Mouse (Mus musculus) bone marrow macrophage, adult 2 months (primary cell): ENCODE measurements around the gene Birc2. TPM values are rescaled to one million over a fixed set of nuclear protein-coding genes. Genes with fewer than 3 reads are reported as not detected.

Experiments
- H3K27ac ChIP-seq: 2 replicates; pipeline ENCODE4 v1.5.1; 2012; ENCODE audit warnings: low read depth, low read length; ENCODE audit not compliant: insufficient read depth
- H3K4me1 ChIP-seq: 2 replicates; pipeline ENCODE4 v1.6.1; 2012; ENCODE audit warnings: low read length; ENCODE audit not compliant: control insufficient read depth, insufficient read depth
- H3K4me3 ChIP-seq: 2 replicates; pipeline ENCODE4 v1.5.1; 2012; ENCODE audit warnings: mild to moderate bottlenecking, low read length, moderate library complexity; ENCODE audit not compliant: insufficient read depth
- CTCF ChIP-seq: IDR thresholded peaks from 2 replicates; pipeline ENCODE4 v1.5.1; 2012; ENCODE audit warnings: low read depth, mild to moderate bottlenecking, low read length, moderate library complexity
- POLR2A ChIP-seq: IDR thresholded peaks from 2 replicates; pipeline ENCODE4 v1.6.1; 2012; ENCODE audit warnings: mild to moderate bottlenecking, low read depth, low read length, borderline replicate concordance
- polyA plus RNA-seq: library from polyadenylated mRNA; stranded (reverse); fragments of >200 nt; gene quantifications from 2 replicates; pipeline ENCODE4 v1.2.4, GENCODE M21; 2012; ENCODE audit not compliant: missing spikeins, insufficient read depth, insufficient read length

The Birc2 gene
- polyA plus RNA-seq, 1 experiment = 24.9 TPM

DNA sequence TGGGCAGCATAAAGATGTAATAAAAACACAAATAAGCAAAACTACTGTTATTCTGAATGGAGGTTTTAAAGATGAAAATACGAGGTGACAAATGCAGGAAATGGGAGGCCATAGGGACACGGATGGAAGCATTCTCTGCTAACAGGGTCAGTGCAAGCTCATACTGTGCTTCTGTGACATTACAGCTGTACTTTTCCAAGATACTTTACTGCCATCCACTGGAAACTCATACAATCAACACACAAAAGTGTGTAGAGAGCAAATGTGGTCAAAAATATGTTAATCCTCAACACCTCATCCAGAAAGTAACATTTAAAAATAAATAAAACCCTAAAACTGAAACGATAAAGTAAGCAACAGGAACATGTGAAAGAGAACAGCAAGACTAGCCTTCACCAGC is 14.1 kb downstream of the Birc2 start:
- Histone ChIP-seq H3K27ac (no peak overlapping the region), H3K4me1 (peaks cover 5% of the 10 kb centered on the region; the same call in 1 of the 2 replicates), H3K4me3 (no peak overlapping the region)
- TF ChIP-seq POLR2A (no peak), CTCF (no peak)

DNA sequence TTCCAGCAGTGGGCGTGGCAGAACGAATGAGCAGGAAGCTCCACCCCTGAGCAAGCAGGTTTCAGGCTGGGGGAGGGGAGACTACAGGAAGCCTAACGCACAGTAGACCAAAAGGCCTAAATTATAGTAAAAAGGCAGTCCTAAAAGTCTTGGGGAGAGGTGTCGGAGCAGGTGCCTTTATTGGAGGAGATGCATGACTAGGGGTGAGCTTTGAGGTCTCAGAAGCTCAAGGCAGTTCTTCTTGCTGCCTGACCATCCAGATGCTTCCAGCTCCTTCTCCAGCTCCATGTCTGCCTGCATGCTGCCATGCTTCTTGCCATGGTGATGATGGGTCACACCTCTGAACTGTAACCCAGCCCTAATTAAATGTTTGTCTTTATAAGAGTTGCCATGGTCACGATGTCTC is 31.8 kb downstream of the Birc2 start:
- Histone ChIP-seq H3K27ac (no peak overlapping the region), H3K4me3 (no peak overlapping the region), H3K4me1 (0 out of 2 replicates have a peak, but pooled peaks cover 2% of the 10 kb centered on the region)
- no peak for TF ChIP-seq CTCF
- no peak for TF ChIP-seq POLR2A

DNA sequence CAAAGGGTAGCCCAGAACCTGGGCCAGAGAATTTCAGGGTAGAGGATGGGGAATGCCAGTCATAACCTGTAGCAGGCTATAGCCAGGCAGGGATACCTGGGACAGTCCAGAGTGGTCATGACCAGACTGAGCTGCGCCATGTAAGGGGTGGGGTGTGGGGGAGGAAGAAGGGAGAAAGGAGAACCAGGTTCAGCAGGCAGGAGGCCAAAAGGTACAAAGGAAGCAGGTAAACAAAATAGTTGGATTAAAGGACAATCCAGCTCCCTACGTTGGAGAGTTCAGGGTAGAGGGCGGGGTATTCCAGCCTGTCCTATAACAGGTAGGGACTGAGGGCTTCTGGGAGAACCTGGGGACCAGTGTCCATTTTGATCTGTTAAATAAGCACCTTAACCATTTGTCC is 38.3 kb downstream of the Birc2 start:
- no peaks in the 10 kb centered on the region for H3K4me1 ChIP-seq
- TF ChIP-seq CTCF (no peak), POLR2A (no peak)
- no peak overlapping the region for H3K4me3 ChIP-seq
- H3K27ac ChIP-seq = no peak overlapping the region

DNA sequence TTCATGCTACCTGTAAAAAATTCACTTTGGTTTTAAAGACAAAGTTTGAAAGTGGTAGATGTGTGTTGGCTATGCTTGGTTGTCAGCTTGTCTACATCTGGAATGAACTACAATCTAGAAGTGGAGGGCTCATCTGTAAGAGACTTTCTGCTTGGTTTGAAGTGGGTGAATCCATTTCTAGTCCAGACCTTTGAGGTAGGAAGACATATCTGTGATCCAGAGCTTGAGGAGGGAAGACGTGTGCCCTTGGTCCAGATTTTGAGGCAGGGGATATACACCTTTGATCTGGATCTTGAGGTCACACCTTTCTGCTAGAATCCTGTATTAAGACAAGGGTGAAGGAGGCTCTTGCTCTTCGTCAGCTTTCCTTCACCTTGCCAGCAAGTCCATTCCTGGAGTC is 39.3 kb downstream of the Birc2 start:
- H3K27ac ChIP-seq = no peak overlapping the region
- H3K4me1 ChIP-seq = no peaks in the 10 kb centered on the region
- TF ChIP-seq CTCF (no peak), POLR2A (no peak)
- no peak overlapping the region for H3K4me3 ChIP-seq

DNA sequence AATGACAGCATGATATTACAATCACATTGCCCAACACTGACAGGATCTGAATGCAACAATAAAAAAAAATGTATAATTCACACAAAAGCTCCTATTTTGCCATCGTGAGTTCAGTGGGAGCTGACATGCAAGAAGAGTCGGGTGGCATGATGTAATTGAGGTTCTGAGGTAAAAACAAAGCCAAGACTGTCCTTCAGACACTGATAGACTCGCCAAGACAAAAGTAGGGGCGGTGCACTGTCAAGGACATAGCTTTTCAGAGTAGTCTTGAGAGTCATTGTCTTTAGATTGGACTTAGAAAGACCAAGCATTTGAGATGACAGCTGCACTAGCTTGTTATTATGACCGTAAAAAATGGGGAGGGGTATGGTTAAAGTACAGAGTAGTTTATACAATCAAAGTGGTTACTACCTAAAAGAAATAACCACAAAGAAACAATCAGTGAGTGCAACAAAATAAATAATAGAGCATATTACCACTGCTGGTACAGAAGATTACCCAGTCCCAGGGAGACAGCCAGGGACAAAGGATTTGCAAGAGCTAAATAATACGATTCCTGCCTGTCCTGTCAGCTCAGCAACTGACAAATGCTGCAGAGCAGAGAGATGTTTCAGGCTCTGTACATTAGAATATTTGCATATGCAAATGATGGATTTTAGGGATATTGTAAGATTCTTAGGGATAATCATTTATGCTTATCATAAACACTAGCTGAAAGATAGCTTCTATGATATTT is 40.6 kb downstream of the Birc2 start:
- Histone ChIP-seq H3K4me3 (no peak overlapping the region), H3K4me1 (no peaks in the 10 kb centered on the region), H3K27ac (no peak overlapping the region)
- no peak for TF ChIP-seq POLR2A
- TF ChIP-seq CTCF = no peak

DNA sequence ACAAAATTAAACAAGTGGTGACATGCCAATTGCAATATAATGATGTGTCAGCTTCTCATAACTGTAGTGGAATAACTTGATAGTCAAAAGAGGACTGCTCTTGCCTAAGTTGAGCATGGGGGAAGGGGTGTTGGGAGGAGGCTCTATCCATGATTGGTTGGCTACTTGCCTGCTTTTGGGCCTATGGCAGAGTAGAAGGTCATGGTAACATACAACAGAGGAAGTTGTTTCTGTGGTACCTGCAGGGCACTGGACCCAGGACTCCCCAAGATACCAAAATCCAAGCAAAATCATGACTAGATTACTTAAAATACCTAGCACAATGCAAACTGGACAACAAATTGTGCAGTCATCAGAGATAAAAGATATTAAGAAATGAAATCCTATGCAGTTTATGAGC is 41.3 kb downstream of the Birc2 start:
- Histone ChIP-seq H3K4me3 (no peak overlapping the region), H3K4me1 (no peaks in the 10 kb centered on the region), H3K27ac (no peak overlapping the region)
- no peak for TF ChIP-seq CTCF
- TF ChIP-seq POLR2A = no peak

DNA sequence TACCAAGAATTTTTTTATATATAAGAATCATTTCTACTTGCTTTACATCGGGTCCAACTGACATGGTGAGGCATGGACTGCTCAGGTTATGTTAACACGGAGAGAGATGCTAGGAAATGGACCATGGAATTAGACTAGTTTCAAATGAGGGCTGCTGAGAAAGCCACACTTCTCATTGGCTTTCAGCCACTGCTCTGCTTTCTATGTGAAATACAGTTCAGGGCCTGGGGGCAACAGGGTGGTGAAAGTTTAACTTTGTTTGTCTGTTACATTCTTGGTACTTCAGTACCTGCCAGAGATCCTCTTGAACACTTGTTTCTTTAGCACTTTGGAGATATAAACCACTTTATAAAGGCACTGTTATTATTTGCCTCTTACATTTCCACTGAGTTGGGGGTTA is 43.3 kb downstream of the Birc2 start:
- Histone ChIP-seq H3K4me1 (peaks cover 9% of the 10 kb centered on the region; the same call in 1 of the 2 replicates), H3K4me3 (no peak overlapping the region), H3K27ac (no peak overlapping the region)
- TF ChIP-seq POLR2A (no peak), CTCF (no peak)

DNA sequence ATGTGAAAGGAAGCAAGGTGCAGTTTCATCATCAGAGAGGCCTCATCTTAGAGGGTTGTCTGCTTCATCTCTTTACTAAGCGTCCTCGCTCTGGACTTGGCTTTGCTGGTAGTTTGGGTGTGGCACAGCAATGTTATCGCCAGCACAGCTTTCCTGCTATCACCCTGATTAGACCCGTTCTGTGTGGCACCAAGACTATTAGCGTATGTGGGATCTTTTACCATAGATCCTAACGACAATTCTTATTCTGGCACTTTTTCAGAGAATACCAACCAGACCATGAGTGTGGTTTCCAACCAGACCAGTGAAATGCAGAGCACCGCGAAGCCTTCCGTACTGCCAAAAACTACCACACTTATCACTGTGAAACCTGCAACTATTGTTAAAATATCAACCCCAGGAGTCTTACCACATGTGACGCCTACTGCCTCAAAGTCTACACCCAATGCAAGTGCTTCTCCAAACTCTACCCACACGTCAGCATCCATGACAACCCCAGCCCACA is 46.2 kb downstream of the Birc2 start:
- Histone ChIP-seq H3K4me3 (no peak overlapping the region), H3K27ac (no peak overlapping the region), H3K4me1 (peaks cover 18% of the 10 kb centered on the region)
- TF ChIP-seq POLR2A (no peak), CTCF (no peak)

DNA sequence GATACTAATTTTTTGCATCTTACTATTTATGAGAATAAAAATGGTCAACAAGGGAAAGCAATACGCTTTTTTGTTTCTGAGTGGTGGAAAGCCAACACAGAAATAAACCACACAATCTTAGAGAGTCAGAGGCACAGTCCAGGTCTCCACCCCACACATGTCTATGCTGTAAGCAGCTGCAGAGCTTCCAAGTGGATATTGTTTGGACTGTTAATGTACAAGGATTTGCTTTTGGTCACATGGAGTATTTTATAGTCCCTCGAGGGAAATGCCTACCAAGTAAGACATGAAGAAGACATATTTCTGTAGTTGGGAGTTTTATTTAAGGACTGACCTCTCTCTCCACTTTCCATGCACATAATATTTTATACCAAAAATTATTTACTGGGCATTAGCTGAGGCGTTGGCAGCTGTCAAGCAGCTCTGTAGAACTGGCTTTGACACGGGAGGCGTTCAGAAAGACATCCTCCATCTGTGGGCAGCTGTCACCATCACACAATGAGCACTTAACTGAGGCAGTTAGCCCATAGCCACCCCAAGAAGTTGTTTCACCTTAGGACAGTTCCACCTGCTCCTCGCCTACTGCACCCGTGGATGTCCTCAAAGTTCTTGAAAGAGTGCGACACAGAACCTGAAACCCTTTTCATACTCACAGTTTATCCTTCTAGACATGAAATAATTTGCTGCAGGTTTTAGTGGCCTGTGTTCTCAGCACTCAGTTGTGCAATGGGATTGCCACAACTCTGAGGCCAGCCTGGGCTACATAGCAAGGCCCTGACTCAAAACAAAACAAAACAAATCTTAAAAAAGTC is 46.9 kb downstream of the Birc2 start:
- Histone ChIP-seq H3K4me1 (peaks cover 24% of the 10 kb centered on the region), H3K27ac (no peak overlapping the region)
- TF ChIP-seq POLR2A = no peak
- TF ChIP-seq CTCF = no peak

DNA sequence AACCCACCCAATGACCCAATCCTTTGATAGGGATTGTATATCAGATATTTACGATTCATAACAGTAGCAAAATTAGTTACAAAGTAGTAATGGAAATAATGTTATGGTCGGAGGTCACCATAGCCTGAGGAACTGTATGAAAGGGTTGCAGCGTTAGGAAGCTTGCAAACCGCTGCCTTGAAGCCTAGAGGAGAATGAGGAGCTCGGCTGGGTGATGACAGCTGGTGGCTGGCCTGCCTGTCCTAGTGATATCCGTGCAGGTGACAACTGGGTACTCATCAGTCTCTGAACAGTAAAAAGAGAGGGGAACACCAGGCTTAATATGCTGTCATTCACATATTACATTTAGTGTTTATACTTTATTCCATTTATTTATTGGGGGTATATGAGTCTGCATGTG is 48.5 kb downstream of the Birc2 start:
- no peak for TF ChIP-seq CTCF
- no peak for TF ChIP-seq POLR2A
- peaks cover 30% of the 10 kb centered on the region for H3K4me1 ChIP-seq
- H3K4me3 ChIP-seq = no peak overlapping the region
- H3K27ac ChIP-seq = no peak overlapping the region

More for the DNA sequence above, 46.9 kb downstream of the Birc2 start:
- no peak overlapping the region for H3K4me3 ChIP-seq
